Mouse (Mus musculus) E14TG2a.4 (cell line): ENCODE measurements at regions not wholly inside any gene's neighbourhood (a gene's known extent, or its start where the extent isn't known, plus 50 kb on each side); places are given as distances from the start of the nearest gene placed in this dataset.

ENCODE experiments used
- CTCF ChIP-seq: conservative IDR thresholded peaks from 2 replicates; pipeline ENCODE4 v1.5.1; 2014; ENCODE audit warnings: low read length
- POU5F1 ChIP-seq: IDR thresholded peaks from 2 replicates; pipeline ENCODE4 v1.6.1; 2014; ENCODE audit warnings: low read length, borderline replicate concordance

GRCm38 (mm10) chr12:93960869-93961268 lies 1731.2 kb upstream of the Flrt2 start:
- TF ChIP-seq CTCF = no peak
- no peak for TF ChIP-seq POU5F1
